ENCODE assay signal across 8 mouse cellular contexts in the genomic region with DNA sequence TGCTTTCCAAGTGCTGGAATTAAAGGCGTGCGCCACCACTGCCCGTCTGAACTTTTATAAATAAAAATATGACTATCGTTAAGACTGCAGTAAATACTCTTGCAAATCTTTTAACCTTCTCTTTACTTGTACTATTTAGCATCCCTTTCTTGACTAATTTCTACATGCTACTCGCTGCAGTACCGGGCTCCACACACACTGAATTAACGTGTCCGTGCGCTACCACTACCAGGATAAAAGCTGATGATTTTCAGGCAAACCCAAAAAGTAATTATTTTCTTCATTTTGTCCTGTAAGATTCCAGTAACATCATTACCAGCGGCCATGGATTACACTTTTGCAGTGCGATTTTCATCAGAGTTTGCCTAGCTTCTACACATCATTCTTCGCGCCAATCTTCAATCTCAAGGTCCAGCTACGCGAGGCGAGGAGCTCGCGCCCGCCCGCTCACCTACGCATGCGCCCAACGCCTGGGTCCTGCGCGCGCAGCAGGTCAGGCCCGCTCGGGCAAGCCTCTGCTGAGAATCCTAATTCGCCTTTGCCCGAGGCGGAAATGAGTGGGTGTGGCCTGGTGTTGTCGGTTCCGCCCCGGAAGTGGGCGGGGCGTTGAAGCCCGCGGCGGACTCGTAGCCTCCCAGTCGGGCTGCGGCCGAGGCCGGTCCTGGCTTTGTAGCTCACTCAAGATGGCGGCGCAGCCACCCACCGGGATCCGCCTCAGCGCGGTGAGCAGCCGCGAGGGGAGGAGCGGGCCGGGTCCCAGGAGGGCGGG. TPM values are rescaled to one million over a fixed set of nuclear protein-coding genes. Genes with fewer than 3 reads are reported as not detected.
DNase-seq lines count a peak whose midpoint lies in the region; ATAC-seq lines count a peak whose summit lies in the region.

A gene (plus strand): TSS at position 495 of the 769 bp plus-strand sequence.

- H3K27me3 ChIP-seq in lung, embryonic 16.5 days (ENCODE audit: control insufficient read depth, insufficient read depth, low read depth, low read length), result no peaks in the 10 kb centered on the region

- peak within 1 kb of the TSS; percentile 96 for H3K4me3 ChIP-seq in lung, embryonic 16.5 days (ENCODE audit: low read length)

- peaks cover 13% of the 10 kb centered on the region for H3K4me1 ChIP-seq in lung, embryonic 16.5 days (replicated peaks; ENCODE audit: control insufficient read depth, insufficient read depth, low read length)

- no peaks in the 10 kb centered on the region for H3K9me3 ChIP-seq in lung, embryonic 16.5 days (ENCODE audit: control insufficient read depth, low read length)

- 14% methylated on average over 44 of the region's 55 CpGs for WGBS in lung, embryonic 16.5 days

- peak within 1 kb of the TSS; percentile 95 for H3K27ac ChIP-seq in lung, embryonic 16.5 days (ENCODE audit: low read length)

- DNase-seq in MEL-GATA-1-ER (ENCODE audit: extremely low read depth, low read depth), result peak; percentile 92
- DNase-seq in cerebellum, adult 8-10 months, result peak; percentile 100
- DNase-seq in forelimb bud, embryonic 11.5 days (ENCODE audit: low read depth, low spot score), result peak; percentile 100
- DNase-seq in layer of hippocampus, adult 9-10 months (ENCODE audit: low spot score), result peak; percentile 98
- peak; percentile 100 for DNase-seq in ovary, postnatal 10 days (ENCODE audit: low spot score)
- peak; percentile 99 to 100 for DNase-seq in thymus, postnatal 10 days (ENCODE audit: low spot score in 2 of 2)

- peak; percentile 86 to 93 for ATAC-seq in hematopoietic stem cell, adult 5-6 weeks (replicated peaks in 1 of 2; ENCODE audit: insufficient read depth in 1 of 2, low FRiP score in 2 of 2, low TSS enrichment in 1 of 2, low read depth in 1 of 2, poor library complexity in 2 of 2, severe bottlenecking in 2 of 2)
- peak; percentile 99 for ATAC-seq in lung, embryonic 16.5 days (ENCODE audit: low read depth)

- peak within 1 kb of the TSS; percentile 68 for H3K4me2 ChIP-seq in lung, embryonic 16.5 days (ENCODE audit: low read depth, low read length)

- peak within 1 kb of the TSS; percentile 98 for H3K9ac ChIP-seq in lung, embryonic 16.5 days (ENCODE audit: low read length)

- H3K36me3 ChIP-seq in lung, embryonic 16.5 days (ENCODE audit: control insufficient read depth, insufficient read depth, low read length), result no peaks in the 10 kb centered on the region

RNA-seq across cellular contexts. Expression of the gene that starts here (rescaled TPM):
- 202 and 204 TPM in 2 replicates for total RNA-seq in hematopoietic stem cell, adult 5-6 weeks (2017)
- polyA plus RNA-seq in lung, embryonic 16.5 days (2015; fragmentation: Nextera tagmentation; extraction: Ambion mirVana), result 34.8 and 35.5 TPM in 2 replicates

Comparison
In these comparisons a context has a peak if more than half of its experiments do, and no peak if none do; other contexts are left out.
1. Peak in every context shown above with its lines: DNase-seq, ATAC-seq, H3K4me3 ChIP-seq and H3K27ac ChIP-seq.